Mouse (Mus musculus) heart, postnatal 0 days (tissue): Measurements from ENCODE around the gene Grcc10. TPM values are rescaled to one million over a fixed set of nuclear protein-coding genes. Genes with fewer than 3 reads are reported as not detected.

Source experiments
- ATAC-seq: fragments of 200-750 bp; cut with Nextera tagmentation; 2 replicates; pipeline ENCODE4 v1.8.0; 2017; ENCODE audit warnings: low read depth, moderate number of reproducible peaks, moderate library complexity; ENCODE audit not compliant: insufficient read depth
- DNase-seq: peaks from one replicate; pipeline ENCODE4 v3.0.0-alpha.2; 2016; ENCODE audit warnings: low spot score
- H3K27ac ChIP-seq: fragments of 300-500 bp; sonication (generic); 2 replicates; pipeline ENCODE4 v1.5.1; 2014; ENCODE audit warnings: low read depth, mild to moderate bottlenecking
- H3K27me3 ChIP-seq: fragments of 300-500 bp; sonication (generic); 2 replicates; pipeline ENCODE4 v1.6.1; 2014; ENCODE audit warnings: low read length, mixed read lengths; ENCODE audit not compliant: control insufficient read depth, insufficient read depth
- H3K36me3 ChIP-seq: fragments of 300-500 bp; sonication (generic); replicated peaks from 2 replicates; pipeline ENCODE4 v1.6.1; 2014; ENCODE audit warnings: low read length, mixed read lengths; ENCODE audit not compliant: control insufficient read depth, insufficient read depth
- H3K4me1 ChIP-seq: fragments of 300-500 bp; sonication (generic); 2 replicates; pipeline ENCODE4 v1.6.1; 2014; ENCODE audit warnings: antibody characterized with exemption; ENCODE audit not compliant: control insufficient read depth, insufficient read depth
- H3K4me2 ChIP-seq: fragments of 300-500 bp; sonication (generic); 2 replicates; pipeline ENCODE4 v1.6.1; 2014; ENCODE audit warnings: low read depth, mild to moderate bottlenecking, low read length, moderate library complexity
- H3K4me3 ChIP-seq: fragments of 300-500 bp; sonication (generic); 2 replicates; pipeline ENCODE4 v1.5.1; 2014; ENCODE audit warnings: low read depth, low read length
- H3K9ac ChIP-seq: fragments of 300-500 bp; sonication (generic); replicated peaks from 2 replicates; pipeline ENCODE4 v1.6.1; 2014; ENCODE audit warnings: low read depth, low read length, mixed read lengths
- H3K9me3 ChIP-seq: fragments of 300-500 bp; sonication (generic); replicated peaks from 2 replicates; pipeline ENCODE4 v1.6.1; 2016; ENCODE audit warnings: low read length; ENCODE audit not compliant: control insufficient read depth
- CTCF ChIP-seq: IDR thresholded peaks from 2 replicates; pipeline ENCODE4 v1.5.1; 2016; ENCODE audit warnings: antibody characterized with exemption, control low read depth, low read depth
- EP300 ChIP-seq: IDR thresholded peaks from 2 replicates; pipeline ENCODE4 v1.6.1; 2016; ENCODE audit warnings: antibody characterized with exemption, low read depth
- WGBS: fragments of 180-500 bp; shearing (Covaris S2); extraction: QIAGEN DNeasy Blood & Tissue Kit; methylation state at CpG from one replicate; pipeline ENCODE4 v1.1.7; 2014; 5-methylcytosine and 5-hydroxymethylcytosine counted together
- polyA plus RNA-seq: library from polyadenylated mRNA; unstranded; fragments of >200 nt; fragmentation: Nextera tagmentation; extraction: Ambion mirVana; gene quantifications from 2 replicates; pipeline ENCODE4 v1.2.1, GENCODE M21; 2015
- total RNA-seq: library from RNA; depleted of rRNA; stranded (reverse); fragments of >200 nt; gene quantifications from 2 replicates; pipeline ENCODE4 v1.2.3, GENCODE M21; 2014; ENCODE audit warnings: low replicate concordance

The Grcc10 gene
- total and polyA plus RNA-seq, 2 experiments from 2014 or later = 119 to 492 TPM

DNA sequence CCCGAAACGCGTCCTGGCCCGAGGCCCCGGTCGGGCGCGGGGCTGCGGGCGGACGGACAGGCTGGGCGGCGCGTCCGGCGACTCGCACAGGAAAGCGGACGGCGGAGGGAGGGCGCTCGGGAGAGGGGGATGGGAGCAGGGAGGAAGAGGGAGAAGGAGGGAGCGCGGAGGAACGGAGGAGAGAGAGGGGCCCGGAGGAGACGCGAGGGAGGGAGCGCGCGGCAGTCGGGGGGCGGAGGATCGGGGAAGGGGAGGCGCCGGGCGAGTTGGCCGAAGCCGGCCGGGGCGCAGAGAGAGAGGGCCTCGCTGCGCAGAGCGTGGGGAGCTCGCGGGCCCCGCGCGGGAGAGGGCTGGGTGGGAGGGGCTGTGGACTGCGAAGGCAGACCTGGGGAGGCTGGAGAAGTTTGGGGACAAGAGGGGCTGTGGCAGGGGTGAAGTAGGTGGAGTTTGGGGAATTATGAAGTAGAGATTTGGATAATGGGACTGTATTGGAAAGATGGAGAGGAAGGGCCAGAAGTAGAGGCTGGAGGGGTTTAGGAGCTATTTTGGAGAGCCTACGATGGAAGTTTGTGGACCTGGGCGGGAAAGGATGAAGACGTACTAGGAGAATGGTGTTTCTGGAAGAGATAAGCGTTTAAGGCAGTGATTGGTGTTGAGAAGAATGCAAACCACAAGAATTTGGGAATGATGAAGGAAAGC lies 15.6 kb upstream of the Grcc10 start:
- H3K4me2 ChIP-seq = peak overlapping the region; percentile 86
- peak; percentile 80 for DNase-seq
- TF ChIP-seq EP300 = no peak
- TF ChIP-seq CTCF = no peak
- peaks cover 4% of the 10 kb centered on the region; the same call in 1 of the 2 replicates for H3K36me3 ChIP-seq
- H3K27ac ChIP-seq = peak overlapping the region; percentile 96
- WGBS = under 1% methylated on average over 48 of the region's 54 CpGs
- H3K4me1 ChIP-seq = peaks cover 43% of the 10 kb centered on the region
- peak overlapping the region; percentile 99 for H3K9ac ChIP-seq
- no peaks in the 10 kb centered on the region for H3K27me3 ChIP-seq
- peak overlapping the region; percentile 93 for H3K4me3 ChIP-seq
- ATAC-seq = peak; percentile 73
- no peaks in the 10 kb centered on the region for H3K9me3 ChIP-seq

DNA sequence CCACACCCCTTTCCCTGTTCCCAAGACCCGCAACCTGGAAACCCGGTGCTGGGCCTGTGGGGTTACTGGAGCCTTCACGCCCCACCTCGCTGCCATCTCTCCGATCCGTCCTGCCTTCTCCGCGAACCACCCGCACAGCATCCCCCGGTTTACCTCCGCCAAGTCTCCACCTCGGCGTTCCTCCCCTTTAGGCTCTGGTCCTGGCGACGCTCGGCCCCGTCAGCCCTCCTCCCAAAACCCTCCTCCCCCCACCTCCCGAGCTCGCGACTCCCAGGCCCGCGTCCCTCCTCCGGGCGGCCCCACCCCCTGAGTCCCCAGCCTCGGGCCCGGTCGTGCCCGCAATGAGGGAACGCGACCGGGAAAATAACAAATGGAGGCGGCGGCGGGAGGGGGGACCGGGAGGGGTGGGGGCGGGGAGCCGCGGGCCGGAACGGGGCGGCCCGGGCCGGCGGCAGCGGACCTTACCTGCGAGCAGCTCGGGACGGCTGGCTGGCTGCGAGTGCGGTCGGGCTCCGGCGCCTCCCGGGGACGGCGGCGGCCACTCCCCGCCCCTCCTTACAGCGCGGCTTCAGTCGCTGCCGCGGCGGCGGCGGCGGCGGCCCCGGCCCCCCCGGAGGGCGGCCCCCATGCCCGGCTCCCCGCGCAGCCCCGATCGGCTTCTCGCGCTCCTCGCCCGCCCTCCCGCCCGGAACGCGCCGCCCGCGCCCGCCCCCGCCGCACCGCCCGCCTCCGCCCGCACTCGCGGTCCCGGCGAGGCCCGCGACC lies 14.8 kb upstream of the Grcc10 start, which contains the start of the genes Gm45234 and Atn1:
Gene Gm45234 (minus strand): TSS at position 191 of the 765 bp plus-strand sequence.
Gene Atn1 (minus strand): TSS at position 694 of the 765 bp plus-strand sequence.
- Histone ChIP-seq H3K4me2 (peak within 1 kb of the TSS; percentile 86), H3K27ac (peak within 1 kb of the TSS; percentile 96), H3K27me3 (no peaks in the 10 kb centered on the region), H3K9ac (peak within 1 kb of the TSS; percentile 99), H3K36me3 (peaks cover 4% of the 10 kb centered on the region; the same call in 1 of the 2 replicates), H3K9me3 (no peaks in the 10 kb centered on the region), H3K4me3 (peak within 1 kb of the TSS; percentile 93), H3K4me1 (peaks cover 43% of the 10 kb centered on the region)
- ATAC-seq (peak; percentile 59), DNase-seq (peak; percentile 72)
- TF ChIP-seq CTCF = no peak
- 0 out of 2 replicates have a peak, but pooled peaks have one; percentile 8 for TF ChIP-seq EP300
- under 1% methylated on average over 67 of the region's 100 CpGs for WGBS

DNA sequence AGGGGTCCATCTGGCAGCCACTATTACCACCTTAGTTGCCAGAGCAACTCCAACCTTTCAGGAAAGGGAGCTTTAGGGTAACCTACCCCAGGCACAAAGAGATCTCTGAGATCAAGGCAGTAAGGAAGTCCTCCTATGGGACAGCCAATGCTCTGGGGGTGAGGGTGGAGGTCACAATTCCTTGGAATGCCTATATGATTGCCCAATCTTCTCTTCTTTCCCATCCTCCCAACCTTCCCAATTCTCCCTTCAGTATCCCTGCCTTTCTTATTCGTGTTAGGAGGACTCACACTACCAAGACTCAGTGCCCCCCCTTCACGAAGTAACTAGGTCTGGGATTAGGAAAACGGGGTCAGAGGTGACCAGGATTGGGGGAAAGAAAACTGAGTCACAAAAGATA lies 14.1 kb upstream of the Grcc10 start:
- peaks cover 43% of the 10 kb centered on the region for H3K4me1 ChIP-seq
- no peaks in the 10 kb centered on the region for H3K27me3 ChIP-seq
- WGBS = 12% methylated on average over 3 of the region's 3 CpGs
- peaks cover 4% of the 10 kb centered on the region; the same call in 1 of the 2 replicates for H3K36me3 ChIP-seq
- H3K9me3 ChIP-seq = no peaks in the 10 kb centered on the region
- H3K4me2 ChIP-seq = peak overlapping the region; percentile 86
- ATAC-seq (no peak), DNase-seq (no peak)
- TF ChIP-seq EP300 (no peak), CTCF (no peak)
- peak overlapping the region; percentile 96 for H3K27ac ChIP-seq
- peak overlapping the region; percentile 93 for H3K4me3 ChIP-seq
- H3K9ac ChIP-seq = peak overlapping the region; percentile 99

DNA sequence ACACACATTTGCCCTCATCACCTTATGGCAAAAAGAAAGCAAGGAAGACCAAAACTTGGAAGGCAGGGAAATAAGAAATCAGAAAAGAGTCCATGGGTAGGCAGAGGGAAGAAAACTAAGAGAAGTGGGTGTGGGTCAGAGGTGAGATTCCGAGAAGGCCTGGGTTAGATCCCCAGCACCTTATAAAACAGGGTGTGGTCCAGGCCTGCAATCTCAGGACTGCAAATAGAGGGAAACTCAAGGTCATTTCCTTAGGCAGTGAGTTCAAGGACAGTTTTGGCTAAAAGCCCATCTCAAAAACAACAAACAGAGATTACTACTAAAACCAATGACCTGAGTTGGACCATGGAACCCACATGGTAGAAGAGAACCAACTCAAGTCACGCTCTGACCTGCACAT lies 12.7 kb upstream of the Grcc10 start:
- H3K9ac ChIP-seq = no peak overlapping the region
- ATAC-seq (no peak), DNase-seq (no peak)
- H3K4me1 ChIP-seq = peaks cover 39% of the 10 kb centered on the region
- H3K36me3 ChIP-seq = peaks cover 9% of the 10 kb centered on the region
- no peaks in the 10 kb centered on the region for H3K9me3 ChIP-seq
- TF ChIP-seq CTCF (no peak), EP300 (no peak)
- no peak overlapping the region for H3K4me2 ChIP-seq
- no peaks in the 10 kb centered on the region for H3K27me3 ChIP-seq
- H3K4me3 ChIP-seq = no peak overlapping the region
- WGBS = 72% methylated on average over 2 of the region's 2 CpGs
- H3K27ac ChIP-seq = no peak overlapping the region

DNA sequence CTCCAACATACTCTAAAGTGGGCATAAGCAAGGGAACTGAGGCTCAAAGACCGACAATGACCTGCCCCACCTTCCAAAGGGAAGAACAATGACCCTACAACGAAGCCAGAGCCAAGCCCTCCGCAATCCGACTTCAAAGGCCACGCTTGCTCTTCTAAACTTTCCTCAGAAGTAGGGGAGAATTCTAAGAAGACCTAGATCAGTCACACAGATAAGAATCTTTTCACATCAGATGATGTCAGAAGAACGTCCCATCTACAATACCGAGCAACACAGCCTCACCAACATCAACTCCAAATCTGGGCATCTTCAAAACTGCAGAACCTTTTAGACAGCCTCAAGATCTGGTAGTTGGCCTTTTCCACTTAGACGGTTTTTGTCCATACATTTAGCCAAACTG lies 9.2 kb upstream of the Grcc10 start:
- Histone ChIP-seq H3K27me3 (no peaks in the 10 kb centered on the region), H3K4me3 (no peak overlapping the region), H3K9ac (no peak overlapping the region), H3K27ac (no peak overlapping the region), H3K9me3 (no peaks in the 10 kb centered on the region), H3K36me3 (peaks cover 27% of the 10 kb centered on the region), H3K4me1 (peaks cover 19% of the 10 kb centered on the region), H3K4me2 (no peak overlapping the region)
- TF ChIP-seq CTCF = no peak
- no peak for TF ChIP-seq EP300
- ATAC-seq (no peak), DNase-seq (no peak)
- 84% methylated on average over 8 of the region's 8 CpGs for WGBS
